Mouse (Mus musculus) limb, embryonic 10.5 days (tissue): Measurements from ENCODE around the gene Cyb5r2. TPM values are rescaled to one million over a fixed set of nuclear protein-coding genes. Genes with fewer than 3 reads are reported as not detected.

Experiments used
- DNase-seq: peaks from one replicate; pipeline ENCODE4 v3.0.0-alpha.2; 2017; ENCODE audit warnings: low spot score
- H3K27ac ChIP-seq: fragments of 300-500 bp; sonication (generic); 2 replicates; pipeline ENCODE4 v1.5.1; 2016; ENCODE audit warnings: mild to moderate bottlenecking
- H3K27me3 ChIP-seq: fragments of 300-500 bp; sonication (generic); 2 replicates; pipeline ENCODE4 v1.6.1; 2016; ENCODE audit warnings: low read depth, mild to moderate bottlenecking; ENCODE audit not compliant: poor library complexity, severe bottlenecking
- H3K36me3 ChIP-seq: fragments of 300-500 bp; sonication (generic); 2 replicates; pipeline ENCODE4 v1.6.1; 2016; ENCODE audit warnings: mild to moderate bottlenecking, moderate library complexity
- H3K4me1 ChIP-seq: fragments of 300-500 bp; sonication (generic); 2 replicates; pipeline ENCODE4 v1.6.1; 2016
- H3K4me3 ChIP-seq: fragments of 300-500 bp; sonication (generic); 2 replicates; pipeline ENCODE4 v1.5.1; 2016; ENCODE audit warnings: mild to moderate bottlenecking, moderate library complexity
- H3K9me3 ChIP-seq: fragments of 300-500 bp; sonication (generic); replicated peaks from 2 replicates; pipeline ENCODE4 v1.6.1; 2016; ENCODE audit warnings: mild to moderate bottlenecking
- WGBS: fragments of 180-500 bp; shearing (Covaris S2); methylation state at CpG from one replicate; pipeline ENCODE4 v1.1.7; 2016; 5-methylcytosine and 5-hydroxymethylcytosine counted together
- polyA plus RNA-seq: library from polyadenylated mRNA; unstranded; fragments of >200 nt; fragmentation: Nextera tagmentation; extraction: Ambion mirVana; gene quantifications from 2 replicates; pipeline ENCODE4 v1.2.1, GENCODE M21; 2016

The Cyb5r2 gene
- polyA plus RNA-seq, result 0.23 and 0.30 TPM in 2 replicates

DNA sequence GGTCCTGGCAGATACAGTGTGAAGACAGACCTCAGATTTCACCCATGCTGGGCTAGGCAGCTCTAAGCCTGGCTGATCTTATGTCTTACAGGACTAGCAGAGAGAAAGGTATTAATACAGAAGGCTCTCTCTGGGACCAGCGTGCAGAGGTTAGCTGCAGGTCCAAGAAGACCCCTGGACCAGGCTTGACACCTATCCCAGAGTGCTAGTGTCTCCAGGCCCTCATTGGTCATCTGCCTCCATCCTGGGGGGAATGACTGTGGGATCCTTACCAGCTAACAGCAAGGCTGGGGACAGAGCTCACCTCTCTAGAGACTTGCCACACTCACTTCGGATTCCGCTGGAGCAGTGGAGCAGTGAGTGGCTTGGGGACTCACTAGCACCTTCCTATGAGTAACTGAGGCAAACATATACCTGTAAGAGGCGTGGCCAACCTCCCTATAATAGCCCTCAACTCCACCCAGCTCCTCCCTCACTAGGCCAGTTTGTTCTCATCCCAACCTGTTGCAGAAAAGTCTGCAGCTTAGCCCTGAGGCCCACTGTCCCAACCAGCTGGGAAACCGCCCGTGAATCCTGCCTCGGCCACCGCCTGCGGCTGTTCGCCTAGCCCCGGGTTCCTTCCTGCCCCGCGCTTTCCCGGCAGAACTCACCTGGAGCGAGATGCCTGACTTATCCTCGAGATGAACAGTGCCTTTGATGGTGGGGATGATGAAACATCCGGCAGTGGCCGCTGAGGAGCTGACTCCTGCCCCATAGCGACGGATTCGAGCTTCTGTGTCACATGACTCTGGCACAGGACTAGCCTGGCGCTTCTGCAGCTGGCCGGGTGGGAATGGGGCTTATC lies at the start of gene Cyb5r2:
TSS of gene Cyb5r2 (minus strand) at position 725 of the 844 bp plus-strand sequence.
- 0 out of 2 replicates have a peak, but pooled peaks cover 12% of the 10 kb centered on the region for H3K27me3 ChIP-seq
- H3K4me3 ChIP-seq, result peak within 1 kb of the TSS; percentile 49
- peak within 1 kb of the TSS; percentile 70; the same call in 1 of the 2 replicates for H3K27ac ChIP-seq
- no peaks in the 10 kb centered on the region for H3K9me3 ChIP-seq
- H3K4me1 ChIP-seq, result peaks cover 11% of the 10 kb centered on the region
- 10% methylated on average over 23 of the region's 23 CpGs for WGBS
- DNase-seq, result peak; percentile 57
- H3K36me3 ChIP-seq, result no peaks in the 10 kb centered on the region

DNA sequence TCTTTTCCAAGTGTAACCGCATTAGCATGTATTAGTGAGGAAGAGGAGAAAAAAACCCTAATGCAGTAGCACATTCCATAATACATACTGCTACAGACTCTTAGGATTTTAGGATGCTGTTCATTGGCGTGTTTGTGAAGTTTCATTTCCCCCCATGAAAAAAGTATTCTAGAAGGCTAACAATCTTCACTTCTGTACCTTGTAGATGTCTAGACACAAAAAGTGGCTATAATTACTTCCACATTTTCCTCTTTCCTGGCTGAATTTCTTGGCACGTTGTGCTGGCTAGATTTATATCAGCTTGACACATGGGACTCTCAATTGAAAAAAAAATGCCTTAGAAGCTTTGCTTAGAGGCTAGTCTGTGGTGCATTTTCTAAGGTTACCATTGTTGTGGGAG lies 44.3 kb upstream of the Cyb5r2 start:
- DNase-seq, result no peak
- Histone ChIP-seq H3K9me3 (no peaks in the 10 kb centered on the region), H3K36me3 (no peaks in the 10 kb centered on the region), H3K27ac (peak overlapping the region; percentile 80), H3K4me1 (peaks cover 11% of the 10 kb centered on the region; the same call in 1 of the 2 replicates), H3K4me3 (no peak overlapping the region), H3K27me3 (no peaks in the 10 kb centered on the region)
- WGBS, result 52% methylated on average over 3 of the region's 3 CpGs

DNA sequence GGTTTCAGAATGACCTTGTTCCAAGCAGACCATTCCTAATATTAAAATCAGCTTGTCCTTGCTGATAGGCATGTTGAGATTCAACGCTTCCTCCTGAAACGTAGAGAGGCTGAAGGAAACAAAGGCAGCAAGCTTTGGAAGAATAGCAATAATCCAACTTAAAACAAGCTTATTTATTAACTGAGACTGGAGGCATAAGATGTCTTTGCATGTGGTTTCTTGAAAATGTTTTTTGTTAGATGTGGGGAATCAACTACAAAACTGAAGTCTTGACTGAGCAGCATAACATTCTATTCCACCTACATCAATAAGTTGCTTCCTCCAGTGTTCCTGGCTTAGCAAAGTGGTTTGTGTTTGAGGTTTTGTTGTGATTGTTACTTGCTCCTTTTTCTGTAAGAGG lies 43.3 kb upstream of the Cyb5r2 start, which contains the start of gene Ovch2:
TSS of gene Ovch2 (minus strand) at position 101 of the 400 bp plus-strand sequence.
- H3K9me3 ChIP-seq, result no peaks in the 10 kb centered on the region
- H3K27me3 ChIP-seq, result no peaks in the 10 kb centered on the region
- 92% methylated on average over 2 of the region's 2 CpGs for WGBS
- H3K27ac ChIP-seq, result peak within 1 kb of the TSS; percentile 80
- no peak within 1 kb of the TSS for H3K4me3 ChIP-seq
- no peak for DNase-seq
- no peaks in the 10 kb centered on the region for H3K36me3 ChIP-seq
- peaks cover 11% of the 10 kb centered on the region; the same call in 1 of the 2 replicates for H3K4me1 ChIP-seq

DNA sequence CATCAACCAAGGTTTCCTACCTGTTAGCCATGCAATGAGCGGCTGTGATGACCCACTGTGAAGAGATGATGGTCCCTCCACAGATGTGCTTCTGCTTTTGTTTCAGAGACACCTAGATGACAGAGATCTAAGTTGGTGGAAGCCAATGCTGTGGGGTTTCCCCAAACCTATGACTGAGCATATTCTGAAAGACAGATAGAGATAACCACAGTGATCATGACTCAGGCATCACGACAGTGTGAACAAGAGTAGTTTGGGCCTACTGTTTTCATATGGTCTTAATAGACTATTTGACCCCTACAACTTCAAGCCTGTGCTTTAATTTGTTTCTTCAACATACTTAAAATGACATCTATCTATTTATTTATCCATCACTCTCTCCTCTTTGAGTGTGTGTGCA lies 38.7 kb upstream of the Cyb5r2 start:
- no peak for DNase-seq
- Histone ChIP-seq H3K27ac (no peak overlapping the region), H3K9me3 (no peaks in the 10 kb centered on the region), H3K36me3 (no peaks in the 10 kb centered on the region), H3K4me1 (peaks cover 1% of the 10 kb centered on the region; the same call in 1 of the 2 replicates), H3K4me3 (no peak overlapping the region), H3K27me3 (no peaks in the 10 kb centered on the region)
- WGBS, result 92% methylated on average over 2 of the region's 2 CpGs

DNA sequence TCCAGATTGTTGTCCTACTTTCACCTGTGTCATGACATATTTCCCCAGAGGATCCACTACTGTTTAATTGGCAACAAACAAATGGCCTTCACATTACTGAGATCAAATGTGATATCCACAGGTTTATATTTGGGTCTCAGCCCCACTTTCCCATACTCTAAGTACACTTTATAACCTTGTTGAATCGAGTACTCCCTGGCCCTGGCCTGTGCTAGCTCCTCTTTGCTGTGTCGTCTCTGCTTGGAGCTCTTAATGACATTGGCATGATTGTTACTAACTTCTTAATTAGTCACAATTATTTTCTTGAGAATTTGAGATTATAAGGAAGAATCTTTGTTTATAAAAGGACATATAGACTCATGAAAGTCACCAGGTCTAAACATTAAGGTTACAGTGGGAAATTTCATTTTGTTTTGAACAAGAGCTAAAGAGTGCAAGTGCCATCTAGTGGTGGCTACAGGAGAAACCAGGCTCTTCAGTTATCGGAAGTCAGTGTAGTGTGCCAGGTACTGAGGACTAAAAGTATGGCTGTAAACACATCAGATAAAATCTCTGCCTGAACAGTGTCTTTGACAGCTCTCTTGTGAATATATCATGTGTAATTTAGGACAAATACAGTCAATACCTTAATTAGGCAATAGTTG lies 30.3 kb upstream of the Cyb5r2 start:
- DNase-seq, result no peak
- Histone ChIP-seq H3K9me3 (no peaks in the 10 kb centered on the region), H3K27me3 (no peaks in the 10 kb centered on the region), H3K27ac (no peak overlapping the region), H3K36me3 (no peaks in the 10 kb centered on the region), H3K4me1 (no peaks in the 10 kb centered on the region), H3K4me3 (no peak overlapping the region)
- WGBS, result 63% methylated on average over 3 of the region's 3 CpGs

DNA sequence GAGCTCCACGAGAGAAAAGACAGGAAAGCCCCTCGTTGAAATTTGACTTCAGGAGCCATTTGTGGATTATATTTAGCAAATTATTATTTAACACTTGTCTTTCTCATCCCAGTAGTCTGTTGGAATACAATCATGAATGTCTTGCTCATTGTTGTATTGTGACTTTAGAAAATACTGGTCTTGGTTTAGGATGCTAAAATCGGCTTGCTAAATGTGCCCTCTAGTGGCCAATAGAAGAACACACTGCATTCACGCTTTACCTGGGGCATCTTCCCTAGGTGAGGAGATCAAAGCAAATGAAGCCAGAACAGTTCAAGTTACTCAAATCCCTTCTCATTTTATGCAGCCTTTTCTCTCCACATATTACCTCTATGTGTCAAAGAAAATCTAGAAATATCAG lies 21.8 kb upstream of the Cyb5r2 start:
- Histone ChIP-seq H3K9me3 (no peaks in the 10 kb centered on the region), H3K4me3 (no peak overlapping the region), H3K4me1 (no peaks in the 10 kb centered on the region), H3K27ac (no peak overlapping the region), H3K36me3 (no peaks in the 10 kb centered on the region), H3K27me3 (no peaks in the 10 kb centered on the region)
- DNase-seq, result no peak
- WGBS, result 41% methylated on average over 4 of the region's 4 CpGs

DNA sequence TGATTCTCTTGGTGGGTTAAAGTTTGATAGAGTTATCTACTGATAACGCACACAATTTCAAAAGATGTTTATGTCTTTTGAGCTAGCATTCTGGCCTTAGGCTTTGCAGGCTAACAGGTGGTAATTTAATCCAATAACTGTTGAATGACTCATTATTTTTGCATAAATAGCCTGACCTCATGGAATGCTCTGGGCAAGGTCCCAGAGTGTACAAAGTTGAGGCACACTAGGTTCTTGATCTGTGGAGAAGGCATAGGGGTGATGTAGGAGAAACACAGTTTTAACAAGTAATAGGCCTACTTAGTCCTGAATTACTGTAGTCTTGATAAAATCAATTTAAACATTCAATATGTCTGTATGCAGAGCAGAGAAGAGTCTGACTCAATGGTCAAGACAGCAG lies 20.4 kb upstream of the Cyb5r2 start:
- 83% methylated on average over 1 of the region's 1 CpGs for WGBS
- Histone ChIP-seq H3K4me1 (no peaks in the 10 kb centered on the region), H3K9me3 (no peaks in the 10 kb centered on the region), H3K27me3 (no peaks in the 10 kb centered on the region), H3K4me3 (no peak overlapping the region), H3K36me3 (no peaks in the 10 kb centered on the region), H3K27ac (no peak overlapping the region)
- no peak for DNase-seq

DNA sequence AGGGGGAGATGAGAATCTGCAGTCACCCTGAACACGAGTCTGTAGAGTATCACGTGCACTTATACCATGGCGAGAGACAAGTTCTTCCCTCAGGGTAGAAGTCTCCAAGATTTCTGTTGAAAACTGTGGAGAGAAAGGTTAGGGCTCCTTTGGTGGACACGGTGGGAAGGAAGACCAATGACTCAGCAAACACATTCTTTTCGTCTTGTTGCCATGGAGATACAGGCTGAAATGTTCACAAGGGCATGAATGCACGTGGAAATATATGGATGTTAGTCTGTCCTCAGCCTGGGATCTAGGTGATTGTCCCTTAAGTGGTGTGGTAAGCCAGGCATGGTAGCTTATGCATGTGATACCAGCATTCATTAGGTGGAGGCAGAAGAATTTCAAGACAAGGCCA lies 13.0 kb upstream of the Cyb5r2 start:
- H3K27ac ChIP-seq, result no peak overlapping the region
- no peaks in the 10 kb centered on the region for H3K9me3 ChIP-seq
- no peak overlapping the region for H3K4me3 ChIP-seq
- DNase-seq, result no peak
- no peaks in the 10 kb centered on the region for H3K27me3 ChIP-seq
- no peaks in the 10 kb centered on the region for H3K36me3 ChIP-seq
- no peaks in the 10 kb centered on the region for H3K4me1 ChIP-seq
- 85% methylated on average over 6 of the region's 6 CpGs for WGBS

DNA sequence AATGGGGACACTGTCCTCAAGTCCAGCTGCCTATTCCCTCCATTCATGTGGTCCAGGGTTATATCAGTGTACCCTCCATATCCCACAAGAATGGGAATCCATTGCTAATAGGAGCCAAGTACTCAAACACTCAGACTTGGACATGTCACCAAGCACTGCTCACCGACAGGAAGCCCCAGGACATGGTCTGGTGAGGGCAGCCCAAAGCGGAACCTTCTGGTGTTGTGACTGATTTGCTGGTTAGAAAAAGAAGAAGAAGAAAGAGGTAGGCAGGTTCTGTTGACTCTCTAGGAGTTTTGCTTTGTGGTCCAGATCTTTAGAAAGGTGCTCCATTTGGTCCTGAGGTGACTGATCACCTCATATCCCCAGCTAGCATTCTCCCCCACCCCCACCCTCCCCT lies 1.1 kb downstream of the Cyb5r2 start:
- 95% methylated on average over 2 of the region's 2 CpGs for WGBS
- no peak overlapping the region for H3K4me3 ChIP-seq
- DNase-seq, result no peak
- H3K27me3 ChIP-seq, result 0 out of 2 replicates have a peak, but pooled peaks cover 12% of the 10 kb centered on the region
- H3K9me3 ChIP-seq, result no peaks in the 10 kb centered on the region
- peaks cover 11% of the 10 kb centered on the region for H3K4me1 ChIP-seq
- H3K27ac ChIP-seq, result no peak overlapping the region
- H3K36me3 ChIP-seq, result no peaks in the 10 kb centered on the region

DNA sequence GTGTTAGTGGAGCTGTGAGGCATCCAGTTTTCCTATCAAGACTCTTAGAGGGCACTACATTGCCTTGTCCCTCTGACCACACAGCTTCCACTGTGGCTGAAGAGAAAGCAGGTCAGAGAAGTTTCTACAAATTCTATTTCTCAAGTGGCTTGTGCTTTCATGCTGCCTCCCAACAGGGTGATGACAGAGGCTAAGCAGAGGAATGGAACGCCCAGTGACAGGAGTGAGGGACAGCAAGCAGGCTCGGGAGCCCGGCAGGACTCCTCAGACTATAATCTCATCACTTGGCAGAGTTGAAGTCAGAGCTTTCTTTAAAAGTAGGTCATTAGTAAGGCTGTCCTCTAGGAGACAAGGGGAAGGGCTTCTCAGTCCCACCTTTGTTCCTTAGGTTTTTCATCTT lies 1.9 kb downstream of the Cyb5r2 start:
- Histone ChIP-seq H3K36me3 (no peaks in the 10 kb centered on the region), H3K27ac (no peak overlapping the region), H3K4me1 (peaks cover 11% of the 10 kb centered on the region), H3K4me3 (no peak overlapping the region), H3K9me3 (no peaks in the 10 kb centered on the region), H3K27me3 (0 out of 2 replicates have a peak, but pooled peaks cover 12% of the 10 kb centered on the region)
- DNase-seq, result no peak
- WGBS, result 78% methylated on average over 3 of the region's 3 CpGs

DNA sequence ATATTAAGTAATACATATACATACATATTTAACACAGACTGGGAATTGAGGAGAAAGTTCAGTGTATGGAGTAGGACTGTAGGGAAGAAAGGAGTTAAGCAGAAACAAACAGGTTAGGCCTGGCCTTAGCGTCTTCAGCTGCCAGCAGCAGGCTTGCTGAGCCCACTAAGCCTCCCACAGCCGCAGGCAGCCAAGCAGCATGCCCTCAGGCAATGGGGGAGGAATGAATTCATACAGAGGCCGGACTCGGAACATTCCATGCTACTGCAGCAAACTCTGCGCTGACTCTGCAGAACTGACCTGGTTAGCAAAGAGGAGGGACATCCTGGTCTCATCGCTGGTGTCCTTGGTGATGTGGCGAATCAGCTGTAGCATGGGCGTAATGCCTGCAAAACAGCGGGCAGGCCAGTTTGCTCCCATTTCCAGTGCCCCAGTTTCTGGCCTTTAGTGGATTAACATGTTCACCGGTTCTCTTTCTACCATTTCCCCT lies 5.8 kb downstream of the Cyb5r2 start:
- Histone ChIP-seq H3K4me3 (no peak overlapping the region), H3K27me3 (0 out of 2 replicates have a peak, but pooled peaks cover 4% of the 10 kb centered on the region), H3K9me3 (no peaks in the 10 kb centered on the region), H3K27ac (no peak overlapping the region), H3K36me3 (peaks cover 7% of the 10 kb centered on the region; the same call in 1 of the 2 replicates), H3K4me1 (no peaks in the 10 kb centered on the region)
- DNase-seq, result no peak
- 81% methylated on average over 10 of the region's 10 CpGs for WGBS

DNA sequence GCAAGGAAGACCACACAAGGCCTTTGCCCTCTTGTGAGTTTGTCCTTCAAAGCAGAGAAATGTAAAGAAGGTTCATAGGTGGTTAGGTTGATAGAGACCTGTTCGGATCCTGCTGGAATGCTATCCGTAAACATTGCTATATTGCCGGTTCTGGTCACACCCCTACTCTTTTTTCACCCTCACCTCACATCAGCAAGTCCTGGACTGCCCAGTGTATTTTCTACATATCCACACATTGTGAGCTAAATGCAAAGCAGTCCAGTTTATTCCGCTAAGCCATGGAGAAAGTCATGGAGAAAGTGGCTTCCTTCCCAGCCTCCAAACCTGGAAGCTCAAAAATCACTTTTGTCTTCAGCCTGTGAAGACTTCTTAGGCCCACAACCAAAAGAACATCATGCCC lies 8.1 kb downstream of the Cyb5r2 start:
- 93% methylated on average over 4 of the region's 4 CpGs for WGBS
- Histone ChIP-seq H3K27ac (no peak overlapping the region), H3K4me3 (no peak overlapping the region), H3K27me3 (no peaks in the 10 kb centered on the region), H3K9me3 (no peaks in the 10 kb centered on the region), H3K36me3 (peaks cover 27% of the 10 kb centered on the region), H3K4me1 (no peaks in the 10 kb centered on the region)
- DNase-seq, result no peak

DNA sequence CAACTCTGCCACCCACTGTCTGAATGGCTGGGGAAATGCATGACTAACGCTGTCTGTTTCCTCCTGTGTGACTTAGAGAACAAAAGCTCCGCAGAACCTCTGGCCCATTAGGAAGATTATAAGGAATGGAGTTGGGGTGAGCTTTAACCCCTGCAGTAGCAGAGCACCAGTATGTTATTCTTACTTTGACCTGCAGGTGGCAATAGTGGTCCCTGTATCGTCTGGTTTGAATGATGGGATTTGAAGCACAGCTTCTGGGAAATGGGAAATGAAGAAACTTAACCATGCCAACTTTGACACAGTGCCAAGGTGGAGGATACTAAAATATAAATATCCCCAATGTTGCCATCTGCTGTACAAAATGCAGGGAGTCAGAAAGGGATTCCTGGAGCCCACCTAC lies 8.6 kb downstream of the Cyb5r2 start:
- DNase-seq, result no peak
- no peaks in the 10 kb centered on the region for H3K27me3 ChIP-seq
- H3K36me3 ChIP-seq, result peaks cover 32% of the 10 kb centered on the region
- no peaks in the 10 kb centered on the region for H3K4me1 ChIP-seq
- H3K9me3 ChIP-seq, result no peaks in the 10 kb centered on the region
- no peak overlapping the region for H3K27ac ChIP-seq
- 10% methylated on average over 3 of the region's 3 CpGs for WGBS
- H3K4me3 ChIP-seq, result no peak overlapping the region
